Mouse (Mus musculus) C2C12 (cell line): ENCODE results near the gene Dpt. TPM values are rescaled to one million over a fixed set of nuclear protein-coding genes. Genes with fewer than 3 reads are reported as not detected.
"Not testable (repeated sequence)": the region's sequence is repeated elsewhere in the genome, so short reads cannot be mapped to it uniquely, and the experiment has no call there.

ENCODE experiments used
- H3K27me3 ChIP-seq: one replicate; pipeline ENCODE4 v1.6.1; 2011; ENCODE audit not compliant: control insufficient read depth, insufficient read depth, insufficient read length
- H3K36me3 ChIP-seq: one replicate; pipeline ENCODE4 v1.6.1; 2011; ENCODE audit not compliant: control insufficient read depth, insufficient read depth
- H3K4me3 ChIP-seq: one replicate; pipeline ENCODE4 v1.5.1; 2011; ENCODE audit warnings: mild to moderate bottlenecking, control low read depth; ENCODE audit not compliant: poor library complexity, insufficient read depth, severe bottlenecking
- H3K79me2 ChIP-seq: one replicate; pipeline ENCODE4 v1.6.1; 2011; ENCODE audit not compliant: control insufficient read depth, insufficient read depth
- H3K79me3 ChIP-seq: one replicate; pipeline ENCODE4 v1.6.1; 2011; ENCODE audit warnings: low read depth, control low read depth
- H3ac ChIP-seq: one replicate; pipeline ENCODE3; 2011; ENCODE audit warnings: low read depth; ENCODE audit not compliant: control insufficient read depth, insufficient read length
- CEBPB ChIP-seq: IDR thresholded peaks from one replicate; pipeline ENCODE4 v1.6.1; 2011; ENCODE audit warnings: low read depth, mild to moderate bottlenecking, control low read depth, moderate library complexity
- CTCF ChIP-seq: IDR thresholded peaks from one replicate; pipeline ENCODE4 v1.5.1; 2011; ENCODE audit not compliant: control insufficient read depth, insufficient read depth, insufficient read length
- FOSL1 ChIP-seq: IDR thresholded peaks from one replicate; pipeline ENCODE4 v1.8.0; 2011; ENCODE audit warnings: mild to moderate bottlenecking, low read length; ENCODE audit not compliant: poor library complexity, insufficient read depth, severe bottlenecking
- MAX ChIP-seq: IDR thresholded peaks from one replicate; pipeline ENCODE4 v1.6.1; 2011; ENCODE audit warnings: mild to moderate bottlenecking, control low read depth
- MYOD1 ChIP-seq: IDR thresholded peaks from one replicate; pipeline ENCODE4 v1.6.1; 2011; ENCODE audit warnings: low read depth; ENCODE audit not compliant: control insufficient read depth, insufficient read length
- MYOG ChIP-seq: IDR thresholded peaks from one replicate; pipeline ENCODE4 v1.6.1; 2011; ENCODE audit not compliant: control insufficient read depth, insufficient read length; ENCODE audit errors: extremely low read depth
- USF1 ChIP-seq: IDR thresholded peaks from one replicate; pipeline ENCODE4 v1.6.1; 2011; ENCODE audit warnings: low read depth, mild to moderate bottlenecking, control low read depth, moderate library complexity
- polyA plus RNA-seq: library from polyadenylated mRNA; unstranded; fragments of >200 nt; fragmentation: generic; extraction: Trizol; gene quantifications from one replicate; pipeline ENCODE4 v1.2.1, GENCODE M21; 2012; ENCODE audit warnings: missing spikeins

Dpt gene
- polyA plus RNA-seq, 1 experiment = 0.04 TPM

- no peaks in the 10 kb centered on the region for H3K36me3 ChIP-seq
Measured at GRCm38 (mm10) chr1:164766646-164767045, 29.8 kb upstream of the Dpt start.

GRCm38 (mm10) chr1:164770611-164771010 is 25.8 kb upstream of the Dpt start:
- no peaks in the 10 kb centered on the region for H3K79me3 ChIP-seq
- no peak for TF ChIP-seq CEBPB
- no peak for TF ChIP-seq FOSL1
- TF ChIP-seq MYOD1 = no peak
- TF ChIP-seq MAX = no peak
- no peak for TF ChIP-seq USF1
- no peak for TF ChIP-seq MYOG
- no peak overlapping the region for H3ac ChIP-seq
- H3K4me3 ChIP-seq = no peak overlapping the region
- H3K36me3 ChIP-seq = no peaks in the 10 kb centered on the region
- H3K79me2 ChIP-seq = no peaks in the 10 kb centered on the region
- no peaks in the 10 kb centered on the region for H3K27me3 ChIP-seq

More at GRCm38 (mm10) chr1:164766646-164767045, 29.8 kb upstream of the Dpt start:
- Histone ChIP-seq H3ac (no peak overlapping the region), H3K27me3 (no peaks in the 10 kb centered on the region), H3K79me3 (no peaks in the 10 kb centered on the region), H3K79me2 (no peaks in the 10 kb centered on the region), H3K4me3 (no peak overlapping the region)
- TF ChIP-seq CEBPB (no peak), USF1 (no peak), MYOD1 (no peak)

- TF ChIP-seq MYOG (no peak), USF1 (no peak), CEBPB (no peak)
- Histone ChIP-seq H3ac (no peak overlapping the region), H3K79me3 (no peaks in the 10 kb centered on the region), H3K27me3 (no peaks in the 10 kb centered on the region), H3K79me2 (no peaks in the 10 kb centered on the region), H3K36me3 (no peaks in the 10 kb centered on the region), H3K4me3 (no peak overlapping the region)
Measured at GRCm38 (mm10) chr1:164780851-164781510, 15.5 kb upstream of the Dpt start.

- H3K79me2 ChIP-seq = no peaks in the 10 kb centered on the region
- TF ChIP-seq USF1 (no peak), CTCF (no peak), FOSL1 (no peak), CEBPB (no peak), MAX (no peak), MYOD1 (no peak), MYOG (no peak)
- no peak overlapping the region for H3ac ChIP-seq
- H3K27me3 ChIP-seq = no peaks in the 10 kb centered on the region
- H3K36me3 ChIP-seq = no peaks in the 10 kb centered on the region
- no peaks in the 10 kb centered on the region for H3K79me3 ChIP-seq
- H3K4me3 ChIP-seq = no peak overlapping the region
Measured at GRCm38 (mm10) chr1:164786165-164786564, 10.3 kb upstream of the Dpt start.

- TF ChIP-seq FOSL1 = no peak
- no peak for TF ChIP-seq CTCF
- no peak for TF ChIP-seq CEBPB
- no peak for TF ChIP-seq USF1
- TF ChIP-seq MAX = no peak
- TF ChIP-seq MYOD1 = no peak
- TF ChIP-seq MYOG = no peak
- Histone ChIP-seq H3K79me2 (no peaks in the 10 kb centered on the region), H3ac (no peak overlapping the region), H3K36me3 (no peaks in the 10 kb centered on the region), H3K79me3 (no peaks in the 10 kb centered on the region), H3K4me3 (no peak overlapping the region), H3K27me3 (no peaks in the 10 kb centered on the region)
Measured at GRCm38 (mm10) chr1:164787771-164788170, 8.7 kb upstream of the Dpt start.

GRCm38 (mm10) chr1:164788292-164788691 is 8.2 kb upstream of the Dpt start:
- TF ChIP-seq MYOG (no peak), MAX (no peak), CEBPB (no peak), CTCF (no peak), MYOD1 (no peak)
- no peaks in the 10 kb centered on the region for H3K79me2 ChIP-seq
- H3K4me3 ChIP-seq = no peak overlapping the region

GRCm38 (mm10) chr1:164790296-164790695 is 6.1 kb upstream of the Dpt start:
- H3K36me3 ChIP-seq, H3K79me2 ChIP-seq, H3K79me3 ChIP-seq, H3K27me3 ChIP-seq, H3K4me3 ChIP-seq, H3ac ChIP-seq: not testable (repeated sequence)

More at GRCm38 (mm10) chr1:164788292-164788691, 8.2 kb upstream of the Dpt start:
- no peaks in the 10 kb centered on the region for H3K79me3 ChIP-seq
- H3K27me3 ChIP-seq = no peaks in the 10 kb centered on the region
- no peaks in the 10 kb centered on the region for H3K36me3 ChIP-seq
- no peak overlapping the region for H3ac ChIP-seq
